Mouse (Mus musculus) cerebellum, postnatal 10 days (tissue): ENCODE measurements around the gene Sept9.

Experiments
- DNase-seq, 2 experiments: peaks; one replicate each; pipeline ENCODE4 v3.0.0; 2021; ENCODE audit warnings: mixed read lengths in 2 of 2

Sept9 gene

GRCm38 (mm10) chr11:117295266-117295665, 95.8 kb downstream of the Sept9 start:
- no peak for DNase-seq

DNA sequence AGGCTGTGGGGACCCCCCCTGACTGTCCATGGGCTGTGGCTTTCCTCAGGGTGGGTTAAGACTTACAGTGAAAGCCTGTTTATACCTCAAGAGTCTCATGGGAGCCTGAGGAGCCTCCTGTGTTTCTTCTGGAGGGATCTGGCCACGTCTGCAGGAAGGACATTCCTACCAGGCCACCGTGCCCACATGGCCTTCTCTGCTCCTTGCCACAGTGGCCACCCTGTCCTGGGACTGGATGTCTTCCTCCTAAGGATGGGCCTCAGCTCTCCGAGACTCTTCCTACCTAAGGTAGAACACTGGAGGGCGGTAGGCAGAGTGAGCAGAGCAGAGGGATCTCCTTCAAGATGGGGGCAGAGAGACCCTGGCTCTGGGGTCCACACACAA, 96.6 kb downstream of the Sept9 start:
- DNase-seq, result no peak

DNA sequence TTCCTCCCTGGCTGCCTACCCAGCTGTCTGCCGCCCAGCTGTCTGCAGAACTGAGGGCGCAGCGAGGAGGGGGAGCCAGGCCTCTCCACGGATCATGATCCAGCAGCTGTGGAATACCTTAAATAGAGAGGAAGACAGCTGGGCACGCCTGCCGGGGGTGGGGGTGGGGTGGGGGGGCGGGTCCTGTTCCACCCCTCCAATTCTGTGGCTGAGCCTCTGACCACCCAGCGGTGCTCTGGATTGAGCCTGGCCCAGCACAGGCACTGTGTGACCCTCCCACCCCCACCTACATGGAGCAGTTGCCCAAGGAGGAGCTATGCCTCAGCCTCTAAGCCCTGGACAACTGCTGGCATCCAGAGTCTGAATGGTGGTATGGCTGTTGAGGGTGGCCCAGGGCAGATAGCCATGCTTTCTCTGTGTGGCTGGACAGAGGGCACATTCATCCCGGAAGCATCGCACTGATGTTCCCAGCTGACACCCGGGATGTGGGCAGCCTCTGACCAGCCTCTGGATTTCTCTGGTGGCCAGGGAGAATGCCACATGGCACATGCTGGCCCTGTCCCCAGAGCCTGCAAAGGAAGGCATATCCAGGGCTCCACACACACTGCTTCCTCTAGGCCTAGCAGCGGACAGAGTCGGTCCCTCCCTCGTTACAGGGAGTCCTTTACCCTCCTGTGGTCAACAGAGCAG, 97.2 kb downstream of the Sept9 start:
- DNase-seq, result no peak

DNA sequence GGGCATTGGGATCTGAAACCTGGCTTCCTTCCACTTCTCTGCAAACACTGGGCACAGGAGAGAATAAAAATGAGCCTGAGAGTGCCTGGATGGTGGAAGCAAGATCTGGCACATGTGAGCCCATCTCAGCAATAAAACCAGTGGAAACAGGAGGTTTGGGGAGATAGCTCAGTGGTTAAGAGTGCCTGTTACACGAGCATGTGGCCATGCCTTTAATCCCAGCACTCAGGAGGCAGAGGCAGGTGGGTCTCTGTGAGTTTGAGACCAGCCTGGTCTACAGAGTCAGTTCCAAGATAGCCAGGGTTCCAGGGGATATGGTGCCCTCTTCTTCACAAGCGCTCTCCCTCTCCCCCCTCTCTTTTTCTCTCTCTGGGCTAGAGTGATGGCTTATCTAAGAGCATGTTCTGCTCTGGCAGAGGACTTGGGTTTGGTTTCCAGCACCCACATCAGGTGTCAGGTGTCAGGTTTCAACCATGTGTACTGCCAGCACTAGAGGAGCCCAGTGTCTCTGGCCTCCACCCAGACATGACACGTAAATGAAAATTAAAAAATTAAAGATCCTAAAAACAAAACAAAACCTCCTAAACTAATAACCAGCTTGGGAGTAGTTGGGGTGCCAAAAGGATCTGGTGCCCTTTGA, 97.8 kb downstream of the Sept9 start:
- DNase-seq, result no peak

GRCm38 (mm10) chr11:117299741-117300140, 100.3 kb downstream of the Sept9 start:
- no peak for DNase-seq

GRCm38 (mm10) chr11:117300809-117301208, 101.3 kb downstream of the Sept9 start:
- DNase-seq, result no peak

DNA sequence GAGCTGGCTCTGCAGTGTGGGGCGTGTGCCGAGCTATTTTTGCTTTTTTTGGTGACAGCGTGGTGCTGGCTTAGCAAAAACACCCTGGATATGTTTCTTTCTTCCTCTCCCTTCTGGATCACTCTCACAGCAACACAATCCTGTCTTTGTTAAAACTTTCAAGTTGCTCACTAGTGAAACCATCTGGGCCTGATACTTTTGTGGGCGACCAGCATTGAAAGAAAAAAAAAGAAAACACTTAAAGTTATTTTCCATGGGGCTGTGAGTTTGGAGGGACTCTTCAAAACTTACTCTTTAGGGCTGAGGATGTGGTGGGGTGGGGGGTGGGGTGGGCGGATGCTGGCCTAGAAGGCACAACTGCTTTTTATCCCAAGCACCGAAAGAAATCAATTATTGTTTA, 102.3 kb downstream of the Sept9 start:
- DNase-seq, result no peak

DNA sequence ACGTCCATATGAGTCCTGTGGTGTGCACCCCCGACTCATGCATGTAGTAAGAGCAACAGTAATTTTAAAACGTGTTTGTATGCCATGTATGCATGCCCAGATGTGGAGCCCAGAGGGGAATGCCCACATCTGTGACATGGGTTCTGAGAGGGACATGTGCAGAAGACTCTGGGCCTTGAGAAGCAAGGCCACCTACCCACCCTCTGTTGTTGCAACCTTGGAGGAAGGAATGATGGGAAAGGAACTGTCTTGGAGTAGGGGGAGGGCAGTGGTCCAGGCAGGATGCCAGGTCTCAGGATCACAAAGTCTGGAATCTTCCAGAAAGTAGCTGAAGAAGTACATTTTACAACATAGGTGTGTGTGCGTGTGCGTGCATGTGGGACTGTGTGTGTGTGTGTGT, 102.9 kb downstream of the Sept9 start:
- DNase-seq, result no peak

DNA sequence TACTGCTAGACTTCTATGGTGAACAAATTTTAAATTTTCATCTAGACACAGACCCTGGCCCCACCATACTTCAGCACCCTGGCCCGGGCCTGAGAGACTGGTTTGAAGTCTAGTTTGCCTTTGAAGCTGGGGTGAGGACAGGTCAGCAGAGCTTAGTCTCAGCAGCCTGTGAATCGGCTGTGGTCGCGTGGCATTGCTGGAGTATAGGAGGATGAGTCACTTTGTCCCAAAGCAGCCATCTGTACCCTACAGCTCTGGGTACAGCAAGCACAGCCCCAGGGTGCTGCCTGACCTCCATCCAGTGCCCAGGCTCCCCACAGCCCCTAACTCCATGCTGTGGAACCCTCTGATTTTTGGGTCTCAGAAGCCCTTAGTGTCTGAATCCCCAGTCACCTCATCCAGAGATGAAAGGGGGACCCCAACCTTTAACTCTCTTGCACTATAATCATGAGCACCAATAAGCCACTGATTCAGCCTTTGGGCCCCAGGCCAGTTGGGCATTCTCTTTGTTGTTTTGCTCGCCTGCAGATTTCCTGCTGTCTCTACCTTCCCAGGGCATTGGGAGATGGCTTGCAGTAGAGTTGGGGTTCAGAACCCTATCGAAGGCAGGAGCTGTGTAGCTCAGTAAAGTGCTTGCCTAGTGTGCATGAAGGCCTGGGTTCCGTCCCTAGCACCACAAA, 106.2 kb downstream of the Sept9 start:
- no peak for DNase-seq

DNA sequence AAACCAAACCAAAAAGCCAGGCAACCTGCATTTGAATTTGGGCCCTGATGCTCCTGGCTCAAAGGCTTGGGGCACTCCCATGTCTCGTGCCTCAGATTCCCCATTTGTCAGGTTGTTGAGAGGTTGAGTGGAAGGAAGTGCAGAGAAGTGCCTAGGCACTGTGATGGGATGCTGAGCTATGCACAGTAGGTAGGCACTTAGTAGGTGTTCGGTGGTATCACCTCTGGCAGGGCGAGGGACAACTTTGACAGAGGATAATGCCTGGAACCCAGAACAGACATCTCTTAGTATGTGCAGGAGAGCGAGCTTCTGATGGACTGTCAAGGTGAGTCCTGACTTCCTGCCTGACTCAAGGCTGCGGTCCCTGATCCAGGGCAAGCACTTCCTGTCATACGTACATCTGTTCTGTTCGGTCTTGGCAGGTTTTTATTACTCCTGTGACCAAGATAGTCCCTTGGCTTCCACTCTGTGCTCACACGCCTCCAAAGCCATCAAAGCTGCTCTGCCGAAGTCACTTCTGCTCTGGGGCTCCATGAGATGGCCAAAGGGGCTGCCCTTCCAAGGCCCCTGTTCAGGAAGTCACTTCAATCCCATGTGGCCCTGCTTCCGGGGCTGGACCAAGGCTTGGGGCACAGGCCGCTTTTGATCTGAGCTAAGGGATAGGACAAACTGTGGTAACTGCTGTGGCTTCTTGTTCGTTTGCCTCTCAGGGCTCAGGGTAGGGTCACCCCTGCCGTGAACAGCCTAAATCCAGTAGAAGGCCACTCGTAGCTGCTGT, 107.0 kb downstream of the Sept9 start:
- no peak for DNase-seq

DNA sequence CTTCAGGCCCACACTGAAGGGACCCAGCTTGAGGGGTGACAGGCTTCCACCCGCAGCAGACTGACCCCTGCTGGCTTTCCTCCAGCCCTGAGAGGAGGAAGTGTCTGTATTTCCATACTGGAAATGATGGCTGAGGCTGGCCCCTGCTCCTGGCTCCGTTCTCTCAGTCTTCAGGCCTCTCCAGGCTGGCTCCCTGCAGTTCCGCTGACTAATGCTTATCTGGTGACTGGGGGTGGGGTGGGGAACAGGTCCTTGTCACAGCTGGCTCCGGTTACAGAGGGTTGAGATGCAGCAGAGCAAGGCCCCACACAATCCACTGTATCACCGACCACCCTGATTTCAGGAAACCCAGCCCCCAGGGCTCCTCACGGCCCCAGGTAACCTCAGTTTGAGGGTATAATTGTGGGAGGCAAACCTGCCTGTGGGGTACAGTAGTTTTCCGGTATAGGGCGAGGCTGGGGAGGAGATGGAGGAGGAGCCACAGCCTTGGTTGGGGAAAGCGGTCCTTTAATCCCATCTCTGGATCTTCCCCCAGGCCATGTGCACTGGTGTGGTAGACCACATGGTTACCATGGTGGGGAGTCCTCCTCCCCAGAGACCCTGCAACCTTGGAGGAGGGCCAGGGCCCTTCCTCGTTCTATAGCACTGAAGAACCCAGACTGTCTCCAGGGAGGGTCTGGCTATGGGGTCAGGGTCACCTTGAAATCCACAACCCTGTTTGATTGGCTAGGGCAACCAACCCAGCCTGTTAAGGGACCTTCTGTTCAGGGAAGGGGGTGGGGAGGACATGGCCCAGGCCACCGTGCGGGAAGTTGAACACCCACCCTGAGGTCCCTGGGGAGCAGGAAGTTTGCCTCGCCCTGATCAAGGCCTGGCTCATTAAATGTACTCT, 108.7 kb downstream of the Sept9 start:
- DNase-seq, result peak in 1 of 2 experiments; percentile 43

- DNase-seq, result no peak
These were observed 109.9 kb downstream of the Sept9 start for GRCm38 (mm10) chr11:117309108-117309917.

DNA sequence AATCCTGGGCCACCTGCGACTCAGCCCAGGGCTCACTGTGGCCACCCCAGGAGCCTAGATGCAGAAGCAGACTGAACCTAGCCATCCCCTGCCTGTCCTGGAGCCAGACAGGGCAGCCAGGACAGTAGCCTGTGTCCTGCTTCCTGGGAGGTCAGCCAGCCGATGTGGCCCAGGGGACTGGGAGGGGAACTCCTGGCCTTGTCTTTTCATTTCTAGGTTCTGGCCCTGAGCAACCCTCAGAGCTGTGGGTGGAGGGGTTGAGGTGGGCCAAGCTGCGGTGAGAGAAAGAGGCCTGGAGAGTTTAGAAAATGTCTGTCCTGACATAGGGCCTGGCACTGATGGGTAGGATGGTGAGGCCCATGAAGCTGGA, 110.4 kb downstream of the Sept9 start:
- no peak for DNase-seq

GRCm38 (mm10) chr11:117310341-117311107, 111.1 kb downstream of the Sept9 start:
- peak in 1 of 2 experiments; percentile 46 for DNase-seq

- DNase-seq, result peak; percentile 82 to 89
These were observed 111.8 kb downstream of the Sept9 start for GRCm38 (mm10) chr11:117311127-117311800.

DNA sequence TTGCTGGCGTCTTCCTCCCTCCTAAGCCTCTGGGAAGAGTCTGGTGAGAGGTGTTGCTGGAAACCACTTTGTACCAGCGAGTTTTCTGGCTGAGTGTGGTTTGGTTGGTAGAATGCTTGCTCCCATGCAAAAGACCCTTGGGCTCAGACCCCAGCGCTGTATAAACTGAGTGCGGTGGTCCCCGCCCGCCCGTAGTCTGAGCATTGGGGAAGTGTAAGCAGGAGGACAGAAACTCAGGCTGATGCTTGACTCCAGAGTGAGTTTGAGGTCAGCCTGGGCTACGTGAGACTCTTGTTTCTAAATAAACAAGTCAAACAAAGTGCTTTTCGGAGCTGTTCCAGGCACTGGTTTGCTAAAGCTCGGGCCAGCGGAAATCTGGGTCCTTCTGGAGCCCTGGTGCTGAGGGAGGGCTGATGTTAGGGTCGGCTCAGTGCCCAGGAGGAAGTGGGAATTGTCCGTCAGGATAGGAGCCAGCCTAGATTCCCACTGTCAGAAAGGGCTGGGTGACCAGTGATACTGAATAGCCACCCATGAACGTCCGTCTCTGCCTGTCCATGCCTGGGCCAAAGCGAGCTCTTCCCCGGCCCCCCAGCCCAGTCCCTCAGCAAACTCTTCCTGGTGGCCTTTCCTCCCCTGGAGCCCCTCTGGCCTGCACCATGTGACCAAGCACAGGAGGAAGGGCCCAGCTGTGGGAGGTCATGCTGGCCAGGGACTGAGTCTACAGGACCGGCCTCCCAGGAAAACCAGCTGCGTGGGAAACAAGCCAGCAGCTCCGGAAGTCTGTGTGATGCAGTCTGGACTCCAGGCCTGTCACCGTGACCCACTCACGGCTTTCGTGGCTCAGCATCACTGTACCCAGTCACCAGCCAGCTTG, 112.8 kb downstream of the Sept9 start:
- peak in 1 of 2 experiments; percentile 58 for DNase-seq

DNA sequence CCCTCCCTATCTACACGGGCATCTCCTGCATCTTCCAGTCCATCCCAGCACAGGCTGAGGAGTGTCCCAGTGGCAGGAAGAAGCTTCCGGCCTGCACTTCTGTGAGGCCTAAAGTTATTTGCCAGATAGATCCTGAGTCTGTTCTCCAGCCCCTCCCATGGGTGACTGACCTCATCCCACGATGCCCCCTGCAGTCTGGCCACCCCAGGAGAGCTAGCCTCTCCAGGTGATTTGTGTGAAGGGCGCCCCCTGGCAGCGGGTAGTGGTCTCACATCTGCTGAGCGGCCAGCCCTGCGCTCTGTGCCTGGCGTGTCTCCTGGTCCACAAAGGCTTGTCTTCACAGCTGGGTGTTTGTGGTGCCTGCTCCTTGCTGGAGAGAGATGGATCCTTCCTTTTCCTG, 113.5 kb downstream of the Sept9 start:
- peak in 1 of 2 experiments; percentile 60 for DNase-seq

DNA sequence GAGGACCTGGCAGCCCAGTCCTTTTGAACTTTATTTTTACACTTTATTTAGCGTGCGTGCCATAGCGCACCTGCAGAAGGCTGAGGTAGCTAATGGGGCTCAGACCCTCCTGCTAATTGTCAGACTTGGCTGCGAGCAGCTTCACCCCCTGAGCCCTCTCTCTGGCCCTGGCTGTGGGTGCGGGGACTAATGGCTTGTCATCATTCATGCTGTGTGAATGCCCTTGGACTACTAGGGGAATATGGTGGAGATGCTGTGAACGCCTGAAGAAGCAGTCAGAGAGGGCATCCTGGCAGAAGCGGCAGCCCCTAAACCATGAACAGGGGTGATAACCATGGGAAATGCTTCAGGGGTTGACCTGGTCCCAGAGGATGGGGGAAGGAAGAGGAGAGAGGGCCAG, 114.0 kb downstream of the Sept9 start:
- no peak for DNase-seq

GRCm38 (mm10) chr11:117314026-117314425, 114.6 kb downstream of the Sept9 start:
- DNase-seq, result peak in 1 of 2 experiments; percentile 71
